Mouse (Mus musculus): ENCODE measurements at regions not wholly inside any gene's neighbourhood (a gene's known extent, or its start where the extent isn't known, plus 50 kb on each side); places are given as distances from the start of the nearest gene placed in this dataset.

DNA sequence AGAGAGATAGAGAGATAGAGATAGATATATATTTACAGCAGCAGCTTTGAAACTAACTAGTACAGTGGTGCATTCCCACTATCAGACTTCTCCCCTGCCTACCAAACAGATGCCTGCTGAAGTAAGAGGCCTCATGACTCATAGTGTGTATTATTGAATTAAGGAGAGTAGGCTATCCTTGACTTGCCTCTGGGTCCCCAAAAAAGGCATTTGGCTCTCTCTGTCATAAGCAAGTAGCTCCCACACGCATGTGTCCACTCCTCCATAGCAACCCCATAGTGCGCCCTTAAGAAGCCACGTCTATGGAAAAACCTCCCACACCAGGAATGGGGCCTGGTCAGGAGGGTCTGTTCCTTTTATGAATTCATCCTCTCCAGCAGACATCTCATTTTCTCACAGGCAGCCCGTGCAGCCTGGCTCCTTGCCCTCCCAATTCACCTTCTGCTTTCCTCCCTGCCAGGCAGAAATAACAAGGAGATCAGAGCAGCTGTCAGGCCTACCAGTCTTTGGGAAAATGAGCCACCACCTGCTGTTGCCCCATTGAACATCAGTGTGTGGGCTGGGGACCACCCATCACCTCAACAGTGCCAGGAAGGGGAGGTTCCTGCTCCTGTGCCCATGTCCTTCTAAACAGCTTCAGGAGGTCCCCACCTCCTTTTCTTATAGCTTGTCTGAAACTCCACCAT is 208.5 kb upstream of the Mocs1 start:
- TF ChIP-seq POLR2A (IDR thresholded peaks at IDR 0.05; ENCODE audit: insufficient read depth, low read depth, low read length) (no peak), CTCF (IDR thresholded peaks at IDR 0.05) (no peak)
